Mouse (Mus musculus) heart, embryonic 11.5 days (tissue): ENCODE data around the gene Gm6164. TPM values are rescaled to one million over a fixed set of nuclear protein-coding genes. Genes with fewer than 3 reads are reported as not detected.
"Not testable (repeated sequence)": the region's sequence is repeated elsewhere in the genome, so short reads cannot be mapped to it uniquely, and the experiment has no call there.

Experiments used
- ATAC-seq: fragments of 200-750 bp; cut with Nextera tagmentation; replicated peaks from 2 replicates; pipeline ENCODE4 v1.8.0; 2017; ENCODE audit warnings: moderate library complexity; ENCODE audit not compliant: insufficient number of reproducible peaks, low FRiP score, low TSS enrichment
- H3K27ac ChIP-seq: fragments of 300-500 bp; sonication (generic); 2 replicates; pipeline ENCODE4 v1.5.1; 2014; ENCODE audit warnings: mild to moderate bottlenecking, low read depth, low read length
- H3K27me3 ChIP-seq: fragments of 300-500 bp; sonication (generic); 2 replicates; pipeline ENCODE4 v1.6.1; 2014; ENCODE audit warnings: mild to moderate bottlenecking, low read length, mixed read lengths; ENCODE audit not compliant: control insufficient read depth, insufficient read depth
- H3K36me3 ChIP-seq: fragments of 300-500 bp; sonication (generic); 2 replicates; pipeline ENCODE4 v1.6.1; 2014; ENCODE audit warnings: mild to moderate bottlenecking, low read length, moderate library complexity, mixed read lengths; ENCODE audit not compliant: control insufficient read depth, insufficient read depth
- H3K4me1 ChIP-seq: fragments of 300-500 bp; sonication (generic); 2 replicates; pipeline ENCODE4 v1.6.1; 2014; ENCODE audit warnings: low read length; ENCODE audit not compliant: control insufficient read depth, insufficient read depth
- H3K4me2 ChIP-seq: fragments of 300-500 bp; sonication (generic); 2 replicates; pipeline ENCODE4 v1.6.1; 2014; ENCODE audit warnings: mild to moderate bottlenecking, moderate library complexity
- H3K4me3 ChIP-seq: fragments of 300-500 bp; sonication (generic); 2 replicates; pipeline ENCODE4 v1.5.1; 2014; ENCODE audit warnings: low read depth, low read length
- H3K9ac ChIP-seq: fragments of 300-500 bp; sonication (generic); 2 replicates; pipeline ENCODE4 v1.6.1; 2014; ENCODE audit warnings: mild to moderate bottlenecking, low read depth, low read length, moderate library complexity
- H3K9me3 ChIP-seq: fragments of 300-500 bp; sonication (generic); replicated peaks from 2 replicates; pipeline ENCODE4 v1.6.1; 2016; ENCODE audit warnings: low read length; ENCODE audit not compliant: control insufficient read depth
- WGBS: fragments of 180-500 bp; shearing (Covaris S2); extraction: QIAGEN DNeasy Blood & Tissue Kit; methylation state at CpG from one replicate; pipeline ENCODE4 v1.1.7; 2014; ENCODE audit not compliant: insufficient replicate concordance; 5-methylcytosine and 5-hydroxymethylcytosine counted together
- polyA plus RNA-seq: library from polyadenylated mRNA; unstranded; fragments of >200 nt; fragmentation: Nextera tagmentation; extraction: Ambion mirVana; gene quantifications from 2 replicates; pipeline ENCODE4 v1.2.1, GENCODE M21; 2014

Gene Gm6164
- not detected in 2 replicates for polyA plus RNA-seq

DNA sequence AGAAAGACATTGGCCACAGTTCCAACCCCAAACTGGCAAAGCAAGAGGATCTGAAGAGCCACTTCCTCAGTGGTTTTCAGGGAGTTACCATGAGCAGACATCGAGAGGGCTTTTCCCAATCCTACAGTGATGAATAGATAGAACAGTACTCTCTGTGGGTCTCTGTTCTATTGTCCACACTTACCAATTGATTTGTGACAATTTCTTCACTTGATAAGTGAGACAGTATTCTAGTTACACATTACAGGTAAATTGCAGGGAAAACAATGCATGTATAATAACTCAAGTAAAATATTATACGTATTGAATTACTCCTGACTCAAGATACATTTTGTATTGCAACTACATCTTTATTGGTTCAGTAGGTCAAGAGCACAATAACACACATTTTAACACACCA is at the start of gene Gm6164:
TSS of gene Gm6164 (minus strand) at position 101 of the 400 bp plus-strand sequence.
- not testable (repeated sequence) for ATAC-seq, H3K27me3 ChIP-seq, H3K4me3 ChIP-seq, H3K27ac ChIP-seq, H3K4me1 ChIP-seq, H3K9me3 ChIP-seq, H3K36me3 ChIP-seq, H3K9ac ChIP-seq, H3K4me2 ChIP-seq
- no CpG with 5 or more reads among the region's 2 CpGs for WGBS

DNA sequence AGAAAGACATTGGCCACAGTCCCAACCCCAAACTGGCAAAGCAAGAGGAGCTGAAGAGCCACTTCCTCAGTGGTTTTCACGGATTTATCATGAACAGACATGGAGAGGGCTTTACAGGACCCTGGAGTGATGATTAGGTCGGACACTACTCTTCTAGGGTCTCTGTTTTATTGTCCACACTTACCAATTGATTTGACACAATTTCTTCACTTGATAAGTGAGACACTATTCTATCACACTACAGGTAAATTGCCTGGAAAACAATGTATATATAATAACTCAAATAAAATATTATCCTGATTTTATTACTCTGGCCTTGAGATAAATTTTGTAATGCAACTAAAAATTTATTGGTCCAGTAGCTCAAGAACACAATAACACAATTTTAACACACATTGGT is 28.3 kb upstream of the Gm6164 start, which contains the start of gene Gm4498:
TSS of gene Gm4498 (minus strand) at position 101 of the 400 bp plus-strand sequence.
- no CpG with 5 or more reads among the region's 2 CpGs for whole genome bisulfite sequencing
- H3K4me1 ChIP-seq = not testable (repeated sequence)

DNA sequence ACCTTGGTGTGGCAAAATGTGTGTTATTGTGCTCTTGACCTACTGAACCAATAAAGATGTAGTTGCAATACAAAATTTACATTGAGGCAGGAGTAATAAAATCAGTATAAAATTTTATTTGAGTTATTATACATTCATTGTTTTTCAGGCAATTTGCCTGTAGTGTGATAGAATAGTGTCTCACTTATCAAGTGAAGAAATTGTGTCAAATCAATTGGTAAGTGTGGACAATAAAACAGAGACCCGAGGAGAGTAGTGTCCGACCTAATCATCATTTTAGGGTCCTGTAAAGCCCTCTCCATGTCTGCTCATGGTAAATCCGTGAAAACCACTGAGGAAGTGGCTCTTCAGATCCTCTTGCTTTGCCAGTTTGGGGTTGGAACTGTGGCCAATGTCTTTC is 12.0 kb downstream of the Gm6164 start, which contains the start of gene Vmn1r95:
TSS of gene Vmn1r95 (plus strand) at position 301 of the 400 bp plus-strand sequence.
- no CpG with 5 or more reads among the region's 3 CpGs for WGBS

More for the DNA sequence above, 28.3 kb upstream of the Gm6164 start, which contains the start of gene Gm4498:
- not testable (repeated sequence) for H3K27me3 ChIP-seq, H3K4me2 ChIP-seq, ATAC-seq, H3K27ac ChIP-seq, H3K36me3 ChIP-seq, H3K9ac ChIP-seq, H3K9me3 ChIP-seq, H3K4me3 ChIP-seq

DNA sequence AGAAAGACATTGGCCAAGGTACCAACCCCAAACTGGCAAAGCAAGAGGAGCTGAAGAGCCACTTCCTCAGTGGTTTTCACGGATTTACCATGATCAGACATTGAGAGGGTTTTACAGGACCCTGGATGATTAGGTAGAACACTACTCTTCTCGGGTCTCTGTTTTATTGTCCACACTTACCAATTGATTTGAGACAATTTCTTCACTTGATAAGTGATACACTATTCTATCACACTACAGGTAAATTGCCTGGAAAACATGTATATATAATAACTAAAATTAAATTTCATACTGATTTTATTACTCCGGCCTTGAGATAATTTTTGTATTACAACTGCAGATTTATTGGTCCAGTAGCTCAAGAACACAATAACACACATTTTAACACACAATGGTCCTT is 37.1 kb downstream of the Gm6164 start, which contains the start of gene Vmn1r94:
TSS of gene Vmn1r94 (minus strand) at position 101 of the 400 bp plus-strand sequence.
- not testable (repeated sequence) for H3K27ac ChIP-seq, H3K36me3 ChIP-seq, H3K9me3 ChIP-seq, H3K4me2 ChIP-seq, H3K4me1 ChIP-seq, H3K27me3 ChIP-seq, ATAC-seq, H3K4me3 ChIP-seq, H3K9ac ChIP-seq
- no CpG with 5 or more reads among the region's 3 CpGs for WGBS

More for the DNA sequence above, 12.0 kb downstream of the Gm6164 start, which contains the start of gene Vmn1r95:
- not testable (repeated sequence) for H3K4me3 ChIP-seq, H3K4me2 ChIP-seq, H3K36me3 ChIP-seq, ATAC-seq, H3K27me3 ChIP-seq, H3K9me3 ChIP-seq, H3K27ac ChIP-seq, H3K9ac ChIP-seq, H3K4me1 ChIP-seq

Other genes with a start within 250 kb of the Gm6164 start
- gene Ceacam20, start 240.2 kb downstream of the Gm6164 start, polyA plus RNA-seq = not detected in 2 replicates
- not detected in 2 replicates for gene Nlrp9b, start 214.1 kb downstream of the Gm6164 start, polyA plus RNA-seq
- gene Vmn1r91, start 105.9 kb downstream of the Gm6164 start, polyA plus RNA-seq = not detected in 2 replicates
- gene Gm16442, start 83.0 kb downstream of the Gm6164 start, polyA plus RNA-seq = not detected in 2 replicates
- gene Vmn1r93, start 66.5 kb downstream of the Gm6164 start, polyA plus RNA-seq = not detected in 2 replicates
- gene Vmn1r94, start 37.2 kb downstream of the Gm6164 start, polyA plus RNA-seq = not detected in 2 replicates
- not detected in 2 replicates for gene Vmn1r95, start 11.9 kb downstream of the Gm6164 start, polyA plus RNA-seq
- gene Gm4498, start 28.2 kb upstream of the Gm6164 start, polyA plus RNA-seq = not detected in 2 replicates
- not detected in 2 replicates for gene Gm5890, start 57.2 kb upstream of the Gm6164 start, polyA plus RNA-seq
- gene Gm4133, start 128.5 kb upstream of the Gm6164 start, polyA plus RNA-seq = not detected in 2 replicates
- gene Gm5728, start 169.8 kb upstream of the Gm6164 start, polyA plus RNA-seq = not detected in 2 replicates
- not detected in 2 replicates for gene Vmn1r100, start 212.3 kb upstream of the Gm6164 start, polyA plus RNA-seq
- not detected in 2 replicates for gene Vmn1r101, start 237.0 kb upstream of the Gm6164 start, polyA plus RNA-seq